Mouse (Mus musculus) midbrain, embryonic 12.5 days (tissue): Measurements from ENCODE around the gene Zmiz1. TPM values are rescaled to one million over a fixed set of nuclear protein-coding genes. Genes with fewer than 3 reads are reported as not detected.

ENCODE experiments used
- ATAC-seq: fragments of 200-750 bp; cut with Nextera tagmentation; 2 replicates; pipeline ENCODE4 v1.8.0; 2017; ENCODE audit warnings: low read depth, moderate TSS enrichment, moderate library complexity; ENCODE audit not compliant: low FRiP score
- H3K27ac ChIP-seq: fragments of 300-500 bp; sonication (generic); replicated peaks from 2 replicates; pipeline ENCODE4 v1.5.1; 2016; ENCODE audit warnings: mild to moderate bottlenecking
- H3K27me3 ChIP-seq: fragments of 300-500 bp; sonication (generic); 2 replicates; pipeline ENCODE4 v1.6.1; 2016; ENCODE audit warnings: mild to moderate bottlenecking
- H3K36me3 ChIP-seq: fragments of 300-500 bp; sonication (generic); 2 replicates; pipeline ENCODE4 v1.6.1; 2016
- H3K4me1 ChIP-seq: fragments of 300-500 bp; sonication (generic); 2 replicates; pipeline ENCODE4 v1.6.1; 2016
- H3K4me2 ChIP-seq: fragments of 300-500 bp; sonication (generic); replicated peaks from 2 replicates; pipeline ENCODE4 v1.6.1; 2016; ENCODE audit warnings: mild to moderate bottlenecking, moderate library complexity
- H3K4me3 ChIP-seq: fragments of 300-500 bp; sonication (generic); 2 replicates; pipeline ENCODE4 v1.5.1; 2016; ENCODE audit warnings: mild to moderate bottlenecking
- H3K9ac ChIP-seq: fragments of 300-500 bp; sonication (generic); replicated peaks from 2 replicates; pipeline ENCODE4 v1.6.1; 2016; ENCODE audit warnings: mild to moderate bottlenecking, moderate library complexity
- H3K9me3 ChIP-seq: fragments of 300-500 bp; sonication (generic); 2 replicates; pipeline ENCODE4 v1.6.1; 2016; ENCODE audit warnings: mild to moderate bottlenecking
- WGBS: fragments of 180-500 bp; shearing (Covaris S2); methylation state at CpG from one replicate; pipeline ENCODE4 v1.1.7; 2016; 5-methylcytosine and 5-hydroxymethylcytosine counted together
- polyA plus RNA-seq: library from polyadenylated mRNA; unstranded; fragments of >200 nt; fragmentation: Nextera tagmentation; extraction: Ambion mirVana; gene quantifications from 2 replicates; pipeline ENCODE4 v1.2.1, GENCODE M21; 2016

The Zmiz1 gene
- polyA plus RNA-seq, 1 experiment from 2014 or later = 79.4 TPM

- Histone ChIP-seq H3K9me3 (no peaks in the 10 kb centered on the region), H3K36me3 (peaks cover 20% of the 10 kb centered on the region), H3K9ac (no peak overlapping the region; the same call in 1 of the 2 replicates), H3K27ac (no peak overlapping the region), H3K4me2 (peak overlapping the region; percentile 96), H3K4me3 (peak overlapping the region; percentile 92), H3K4me1 (peaks cover 22% of the 10 kb centered on the region), H3K27me3 (no peaks in the 10 kb centered on the region)
- WGBS = 73% methylated on average over 6 of the region's 6 CpGs
- peak; percentile 21; the same call in 1 of the 2 replicates for ATAC-seq
Measured at GRCm38 (mm10) chr14:25693271-25693887, 234.4 kb downstream of the Zmiz1 start.

GRCm38 (mm10) chr14:25693888-25694568 lies 235.0 kb downstream of the Zmiz1 start, which contains the start of gene Ppif:
Gene Ppif (plus strand): TSS chr14:25694154.
- WGBS = under 1% methylated on average over 70 of the region's 70 CpGs
- peak within 1 kb of the TSS; percentile 92 for H3K4me3 ChIP-seq
- peak within 1 kb of the TSS; percentile 87 for H3K9ac ChIP-seq
- peaks cover 22% of the 10 kb centered on the region for H3K4me1 ChIP-seq
- peak; percentile 92 for ATAC-seq
- H3K4me2 ChIP-seq = peak within 1 kb of the TSS; percentile 96
- no peaks in the 10 kb centered on the region for H3K27me3 ChIP-seq
- peak within 1 kb of the TSS; percentile 61; the same call in 1 of the 2 replicates for H3K27ac ChIP-seq
- H3K36me3 ChIP-seq = peaks cover 26% of the 10 kb centered on the region
- H3K9me3 ChIP-seq = no peaks in the 10 kb centered on the region

DNA sequence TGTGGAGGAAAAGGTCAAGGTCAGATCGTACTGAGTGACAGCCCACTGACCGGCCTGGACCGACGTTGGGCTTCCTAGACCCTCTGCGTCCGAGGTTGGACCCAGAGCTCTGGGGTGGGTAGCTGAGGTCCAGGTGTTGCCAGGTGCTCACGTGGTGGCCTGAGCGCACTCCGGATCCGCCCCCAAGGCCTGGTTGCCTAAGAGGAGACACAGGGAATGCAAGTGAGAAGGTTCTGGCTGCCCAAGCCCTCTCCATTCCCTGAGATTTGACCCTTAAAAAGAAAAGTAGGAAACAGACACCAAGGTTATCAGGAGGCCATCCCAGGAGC lies 235.5 kb downstream of the Zmiz1 start:
- H3K9me3 ChIP-seq = no peaks in the 10 kb centered on the region
- peak overlapping the region; percentile 96 for H3K4me2 ChIP-seq
- ATAC-seq = peak; percentile 43
- H3K4me3 ChIP-seq = peak overlapping the region; percentile 92
- 3% methylated on average over 10 of the region's 10 CpGs for WGBS
- H3K36me3 ChIP-seq = peaks cover 31% of the 10 kb centered on the region
- H3K9ac ChIP-seq = peak overlapping the region; percentile 87
- no peak overlapping the region for H3K27ac ChIP-seq
- peaks cover 22% of the 10 kb centered on the region for H3K4me1 ChIP-seq
- H3K27me3 ChIP-seq = no peaks in the 10 kb centered on the region

GRCm38 (mm10) chr14:25695059-25695458 lies 236.1 kb downstream of the Zmiz1 start:
- Histone ChIP-seq H3K4me3 (peak overlapping the region; percentile 92), H3K36me3 (peaks cover 37% of the 10 kb centered on the region), H3K27ac (no peak overlapping the region), H3K9me3 (no peaks in the 10 kb centered on the region), H3K9ac (peak overlapping the region; percentile 87), H3K4me2 (peak overlapping the region; percentile 96), H3K4me1 (peaks cover 22% of the 10 kb centered on the region), H3K27me3 (no peaks in the 10 kb centered on the region)
- no peak for ATAC-seq
- WGBS = 73% methylated on average over 6 of the region's 6 CpGs

DNA sequence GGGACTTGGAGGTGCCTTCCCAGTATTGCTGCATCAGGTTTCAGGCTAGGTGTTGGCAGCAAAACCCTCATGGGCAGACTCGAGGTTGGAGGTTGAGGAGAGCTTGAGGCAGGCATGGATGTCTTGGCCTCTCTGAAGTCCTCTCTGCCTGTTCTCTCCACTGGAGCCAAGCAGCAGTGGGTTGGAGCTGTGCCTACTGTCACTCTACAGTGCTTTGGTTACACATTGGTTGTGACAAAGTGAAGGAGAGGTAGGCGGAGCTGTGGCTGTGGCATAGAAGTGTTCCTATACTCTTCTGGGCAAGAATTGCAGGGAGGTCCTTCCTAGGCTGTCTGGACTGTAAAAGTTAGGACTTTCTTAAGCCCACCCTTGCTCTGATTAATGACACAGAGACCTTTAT lies 237.4 kb downstream of the Zmiz1 start:
- 83% methylated on average over 2 of the region's 2 CpGs for whole genome bisulfite sequencing

GRCm38 (mm10) chr14:25701986-25702385 lies 243.0 kb downstream of the Zmiz1 start:
- Histone ChIP-seq H3K27me3 (no peaks in the 10 kb centered on the region), H3K9ac (no peak overlapping the region), H3K4me3 (no peak overlapping the region), H3K4me2 (no peak overlapping the region), H3K9me3 (no peaks in the 10 kb centered on the region), H3K27ac (no peak overlapping the region), H3K36me3 (peaks cover 29% of the 10 kb centered on the region), H3K4me1 (no peaks in the 10 kb centered on the region)
- ATAC-seq = no peak

More for the DNA sequence above, 237.4 kb downstream of the Zmiz1 start:
- Histone ChIP-seq H3K9me3 (no peaks in the 10 kb centered on the region), H3K4me2 (no peak overlapping the region), H3K36me3 (peaks cover 38% of the 10 kb centered on the region), H3K4me1 (peaks cover 22% of the 10 kb centered on the region), H3K27ac (no peak overlapping the region), H3K27me3 (no peaks in the 10 kb centered on the region), H3K4me3 (no peak overlapping the region), H3K9ac (no peak overlapping the region)
- no peak for ATAC-seq

DNA sequence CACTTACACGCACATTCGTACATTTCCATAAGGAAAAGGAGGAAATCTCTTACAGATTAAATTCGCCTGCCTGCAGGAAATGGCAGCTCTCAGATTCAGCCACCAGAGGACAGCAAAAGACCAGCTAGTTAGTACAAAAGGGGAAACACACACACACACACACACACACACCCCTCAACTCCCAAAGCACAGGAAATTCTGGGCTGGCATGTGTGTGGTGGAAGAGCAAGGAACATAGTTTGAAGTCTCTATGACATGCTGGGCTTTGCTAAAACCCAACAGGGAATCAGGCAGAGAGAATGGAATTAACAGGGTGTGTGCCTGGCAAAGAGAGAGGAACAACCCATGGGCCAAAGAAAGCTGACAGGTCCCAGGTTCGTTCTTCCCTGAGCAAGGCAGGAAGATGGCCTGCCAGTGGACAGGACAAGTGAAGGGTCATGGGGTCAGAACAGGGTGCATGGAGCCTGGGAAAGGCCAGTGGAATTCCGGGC lies 248.8 kb downstream of the Zmiz1 start:
- no peak for ATAC-seq
- WGBS = 68% methylated on average over 5 of the region's 5 CpGs
- Histone ChIP-seq H3K36me3 (no peaks in the 10 kb centered on the region), H3K4me1 (peaks cover 24% of the 10 kb centered on the region), H3K4me2 (no peak overlapping the region), H3K27ac (no peak overlapping the region), H3K27me3 (no peaks in the 10 kb centered on the region), H3K4me3 (no peak overlapping the region), H3K9me3 (no peaks in the 10 kb centered on the region), H3K9ac (no peak overlapping the region)

- Histone ChIP-seq H3K4me1 (peaks cover 24% of the 10 kb centered on the region), H3K4me2 (no peak overlapping the region), H3K27ac (no peak overlapping the region), H3K36me3 (no peaks in the 10 kb centered on the region), H3K9ac (no peak overlapping the region), H3K4me3 (no peak overlapping the region), H3K9me3 (no peaks in the 10 kb centered on the region), H3K27me3 (no peaks in the 10 kb centered on the region)
- WGBS = 71% methylated on average over 4 of the region's 4 CpGs
- ATAC-seq = no peak
Measured at GRCm38 (mm10) chr14:25708451-25708850, 249.5 kb downstream of the Zmiz1 start.

GRCm38 (mm10) chr14:25708917-25709316 lies 249.9 kb downstream of the Zmiz1 start:
- peaks cover 24% of the 10 kb centered on the region for H3K4me1 ChIP-seq
- H3K27me3 ChIP-seq = no peaks in the 10 kb centered on the region
- no peak overlapping the region for H3K4me3 ChIP-seq
- 80% methylated on average over 2 of the region's 2 CpGs for WGBS
- H3K9me3 ChIP-seq = no peaks in the 10 kb centered on the region
- H3K9ac ChIP-seq = no peak overlapping the region
- H3K27ac ChIP-seq = no peak overlapping the region
- H3K36me3 ChIP-seq = no peaks in the 10 kb centered on the region
- H3K4me2 ChIP-seq = no peak overlapping the region
- no peak for ATAC-seq

- Histone ChIP-seq H3K9ac (no peak overlapping the region), H3K27ac (no peak overlapping the region), H3K9me3 (no peaks in the 10 kb centered on the region), H3K4me2 (no peak overlapping the region), H3K4me3 (no peak overlapping the region), H3K4me1 (peaks cover 24% of the 10 kb centered on the region), H3K36me3 (no peaks in the 10 kb centered on the region), H3K27me3 (no peaks in the 10 kb centered on the region)
- no peak for ATAC-seq
- WGBS = 74% methylated on average over 4 of the region's 4 CpGs
Measured at GRCm38 (mm10) chr14:25710073-25710472, 251.1 kb downstream of the Zmiz1 start.

DNA sequence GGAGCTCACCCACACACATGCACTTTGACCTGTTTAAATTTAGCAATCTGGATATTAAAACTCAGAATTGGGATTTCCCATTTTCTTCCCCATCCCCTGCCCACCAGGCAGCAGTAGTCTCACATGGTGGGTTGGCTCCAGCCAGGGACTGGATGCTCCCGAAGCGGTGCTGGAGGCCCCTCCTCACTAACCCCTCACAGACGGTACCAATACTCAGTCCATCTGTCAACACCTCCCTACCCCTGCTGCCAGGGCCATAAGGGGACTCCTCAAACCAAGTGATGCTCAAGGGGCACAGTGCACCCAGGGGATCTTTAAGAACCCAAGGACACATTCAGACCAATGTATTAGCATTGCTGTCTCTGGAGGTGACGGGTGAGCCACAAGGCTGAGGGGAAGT lies 251.7 kb downstream of the Zmiz1 start:
- peaks cover 24% of the 10 kb centered on the region for H3K4me1 ChIP-seq
- no peak overlapping the region for H3K9ac ChIP-seq
- H3K27me3 ChIP-seq = no peaks in the 10 kb centered on the region
- H3K27ac ChIP-seq = no peak overlapping the region
- WGBS = 76% methylated on average over 4 of the region's 4 CpGs
- no peaks in the 10 kb centered on the region for H3K9me3 ChIP-seq
- no peak overlapping the region for H3K4me3 ChIP-seq
- ATAC-seq = no peak
- no peaks in the 10 kb centered on the region for H3K36me3 ChIP-seq
- no peak overlapping the region for H3K4me2 ChIP-seq

GRCm38 (mm10) chr14:25711177-25711576 lies 252.2 kb downstream of the Zmiz1 start:
- Histone ChIP-seq H3K4me3 (no peak overlapping the region), H3K36me3 (no peaks in the 10 kb centered on the region), H3K27me3 (no peaks in the 10 kb centered on the region), H3K4me2 (no peak overlapping the region), H3K4me1 (peaks cover 24% of the 10 kb centered on the region), H3K9me3 (no peaks in the 10 kb centered on the region), H3K27ac (no peak overlapping the region), H3K9ac (no peak overlapping the region)
- ATAC-seq = no peak
- 72% methylated on average over 7 of the region's 7 CpGs for WGBS
